Mouse (Mus musculus): ENCODE measurements around the gene Wnt4.

DNA sequence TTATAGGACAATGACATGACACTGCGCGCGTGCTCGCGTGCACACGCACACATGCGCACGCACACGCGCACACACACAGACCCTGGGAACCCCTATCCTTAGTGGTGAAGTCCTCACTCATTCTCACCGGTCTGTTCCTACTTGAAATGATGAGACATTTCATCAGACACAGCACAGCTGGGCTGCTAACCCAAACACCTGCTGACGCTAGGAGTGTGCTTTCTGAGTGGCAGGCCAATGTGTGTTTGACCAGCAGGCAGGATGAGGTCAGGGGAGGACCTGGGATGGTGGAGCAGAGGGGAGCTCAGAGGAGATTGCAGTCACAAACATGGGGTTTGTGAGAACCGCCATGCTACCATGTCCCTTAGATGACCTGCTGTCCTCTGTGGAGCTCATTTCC is 22.9 kb downstream of the Wnt4 start:
- TF ChIP-seq CTCF (IDR thresholded peaks at IDR 0.05; ENCODE audit: extremely low read depth, insufficient read depth, insufficient read length, insufficient replicate concordance) = no peak
- TF ChIP-seq POLR2A (IDR thresholded peaks at IDR 0.05; ENCODE audit: low read depth, low read length) = no peak

Data from spleen, adult 2 months (tissue).